Mouse (Mus musculus) ES-E14 (cell line): Measurements from ENCODE around the gene Snx5. TPM values are rescaled to one million over a fixed set of nuclear protein-coding genes. Genes with fewer than 3 reads are reported as not detected.

Source experiments
- DNase-seq: peaks from one replicate; pipeline ENCODE4 v3.0.0-alpha.2; 2013; ENCODE audit warnings: low read depth, low spot score
- H3K27ac ChIP-seq: 2 replicates; pipeline ENCODE4 v1.5.1; 2012; ENCODE audit warnings: low read depth, mild to moderate bottlenecking, low read length, moderate library complexity, mixed read lengths; ENCODE audit not compliant: poor library complexity, insufficient read depth, severe bottlenecking
- H3K36me3 ChIP-seq: 2 replicates; pipeline ENCODE4 v1.6.1; 2012; ENCODE audit warnings: mild to moderate bottlenecking, low read length, moderate library complexity, mixed read lengths; ENCODE audit not compliant: control insufficient read depth, poor library complexity, insufficient read depth, severe bottlenecking
- H3K4me1 ChIP-seq, 2 experiments: fragments of 150-350 bp in 1 of 2; sonication (generic) in 1 of 2; 2 replicates each; pipeline ENCODE4 v1.6.1; 2012; ENCODE audit warnings: low read length in 2 of 2, mild to moderate bottlenecking in 1 of 2, mixed read lengths in 1 of 2; ENCODE audit not compliant: control insufficient read depth in 2 of 2, insufficient read depth in 2 of 2, poor library complexity in 1 of 2
- H3K4me3 ChIP-seq, 2 experiments: fragments of 150-350 bp in 1 of 2; sonication (generic) in 1 of 2; 2 replicates each; pipeline ENCODE4 v1.5.1; 2012; ENCODE audit warnings: low read length in 2 of 2, low read depth in 1 of 2, mild to moderate bottlenecking in 1 of 2, mixed read lengths in 1 of 2; ENCODE audit not compliant: insufficient read depth in 1 of 2, poor library complexity in 1 of 2, severe bottlenecking in 1 of 2
- H3K9ac ChIP-seq: 2 replicates; pipeline ENCODE4 v1.6.1; 2012; ENCODE audit warnings: low read depth, mild to moderate bottlenecking, low read length, mixed read lengths; ENCODE audit not compliant: poor library complexity, insufficient read depth, severe bottlenecking
- H3K9me3 ChIP-seq: fragments of 150-350 bp; sonication (generic); 2 replicates; pipeline ENCODE4 v1.6.1; 2012; ENCODE audit warnings: low read depth, mild to moderate bottlenecking, low read length; ENCODE audit not compliant: control insufficient read depth, insufficient read depth
- CHD2 ChIP-seq: IDR thresholded peaks from 2 replicates; pipeline ENCODE4 v1.6.1; 2014; ENCODE audit warnings: mild to moderate bottlenecking, low read depth, low read length, inconsistent platforms
- HCFC1 ChIP-seq: IDR thresholded peaks from 2 replicates; pipeline ENCODE4 v1.6.1; 2012; ENCODE audit warnings: low read length, inconsistent platforms, borderline replicate concordance; ENCODE audit not compliant: insufficient read depth
- MAFK ChIP-seq: IDR thresholded peaks from 2 replicates; pipeline ENCODE4 v1.6.1; 2014; ENCODE audit warnings: mild to moderate bottlenecking, low read depth, low read length, inconsistent platforms; ENCODE audit not compliant: insufficient read depth
- ZC3H11A ChIP-seq: IDR thresholded peaks from 2 replicates; pipeline ENCODE4 v1.6.1; 2012; ENCODE audit warnings: low read depth, mild to moderate bottlenecking, inconsistent platforms, low read length, borderline replicate concordance
- ZNF384 ChIP-seq: IDR thresholded peaks from 2 replicates; pipeline ENCODE4 v1.6.1; 2012; ENCODE audit warnings: low read depth, low read length, inconsistent platforms
- in situ Hi-C, 2 experiments: fragments of 600-800 bp; cut with MboI; formaldehyde crosslinking; loops; one replicate each; pipeline ENCODE4 v1.15.1; 2025; ENCODE audit warnings: low sequenced_read_pairs in 2 of 2, inconsistent platforms in 1 of 2; ENCODE audit not compliant: unreplicated experiment in 2 of 2
- total RNA-seq: library from RNA; depleted of rRNA; stranded (reverse); fragments of 300-350 nt; gene quantifications from 2 replicates; pipeline ENCODE4 v1.2.3, GENCODE M21; 2012

Gene Snx5
- total RNA-seq, 1 experiment = 236 TPM

DNA sequence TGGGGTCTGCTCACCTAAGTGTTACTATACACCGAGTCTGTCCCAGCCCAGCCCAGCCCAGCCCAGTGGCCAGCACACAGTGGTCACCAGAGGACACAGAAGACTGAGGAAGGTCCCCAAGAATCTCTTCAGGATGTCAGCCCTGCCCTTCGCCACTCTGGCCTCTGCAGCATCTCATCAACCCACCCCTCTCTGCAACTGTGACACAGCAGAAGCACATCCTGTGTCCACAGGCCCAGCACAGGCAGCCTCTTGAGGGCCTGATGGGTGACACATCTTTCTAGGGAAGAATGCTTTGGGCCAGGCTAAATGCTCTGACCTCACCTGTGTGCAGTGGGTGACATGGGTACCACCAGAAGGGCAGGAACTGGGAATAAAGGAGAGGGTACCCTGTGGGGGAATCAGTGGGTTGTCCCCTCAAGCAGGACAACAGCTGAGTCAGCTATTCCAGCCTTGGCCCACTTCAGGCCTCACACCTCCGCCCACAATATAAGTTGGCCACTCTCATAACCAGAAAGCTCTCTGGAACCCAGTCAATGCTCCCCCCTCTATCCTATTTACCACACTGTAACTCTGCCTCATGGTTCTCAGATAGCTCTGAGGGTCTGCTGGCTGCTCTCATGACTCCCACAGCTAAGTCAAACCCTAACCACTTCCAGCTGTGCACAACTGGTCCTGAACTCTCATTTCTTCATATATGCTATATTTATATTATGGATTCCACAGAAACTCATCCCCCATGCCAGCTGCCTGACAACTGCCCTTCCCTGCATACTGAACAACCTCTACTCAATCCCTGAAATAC lies 30.4 kb downstream of the Snx5 start:
- peaks cover 0 to 2% of the 10 kb centered on the region in 2 experiments; a peak in 1 of 4 replicates for H3K4me1 ChIP-seq
- DNase-seq = no peak
- H3K9me3 ChIP-seq = no peaks in the 10 kb centered on the region
- no peak overlapping the region for H3K9ac ChIP-seq
- no peak overlapping the region for H3K27ac ChIP-seq
- in situ Hi-C loops = no loop called here
- no peak for TF ChIP-seq HCFC1
- no peak for TF ChIP-seq ZNF384
- no peak for TF ChIP-seq CHD2
- no peak for TF ChIP-seq ZC3H11A
- peak; percentile 82 for TF ChIP-seq MAFK
- no peak overlapping the region for H3K4me3 ChIP-seq
- peaks cover 4% of the 10 kb centered on the region; the same call in 1 of the 2 replicates for H3K36me3 ChIP-seq

DNA sequence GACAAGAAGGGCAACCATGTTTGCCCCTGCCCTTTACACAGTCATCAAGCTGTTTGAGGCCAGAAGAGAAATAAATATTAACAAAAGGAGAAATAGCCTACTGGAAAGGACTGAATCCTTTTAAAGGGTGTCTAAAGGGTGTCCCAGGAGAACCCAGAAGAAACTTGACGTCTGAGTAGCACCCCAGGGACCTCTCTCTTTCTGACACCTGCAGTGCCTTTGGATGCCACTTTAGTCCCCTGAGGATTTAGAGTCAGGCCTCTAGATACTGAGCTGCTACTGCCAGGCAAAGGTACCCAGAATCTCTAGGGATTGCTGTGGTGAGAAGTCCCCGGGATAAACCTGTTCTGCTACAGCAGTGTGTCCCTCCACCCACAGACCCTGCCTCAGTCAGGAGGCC lies 31.4 kb downstream of the Snx5 start:
- no peak overlapping the region for H3K27ac ChIP-seq
- H3K9ac ChIP-seq = no peak overlapping the region
- DNase-seq = no peak
- H3K36me3 ChIP-seq = no peaks in the 10 kb centered on the region
- H3K4me3 ChIP-seq = no peak overlapping the region
- peaks cover 0 to 2% of the 10 kb centered on the region in 2 experiments; a peak in 1 of 4 replicates for H3K4me1 ChIP-seq
- no peaks in the 10 kb centered on the region for H3K9me3 ChIP-seq
- in situ Hi-C loops = no loop called here
- TF ChIP-seq MAFK (no peak), CHD2 (no peak), HCFC1 (no peak), ZNF384 (no peak), ZC3H11A (no peak)

DNA sequence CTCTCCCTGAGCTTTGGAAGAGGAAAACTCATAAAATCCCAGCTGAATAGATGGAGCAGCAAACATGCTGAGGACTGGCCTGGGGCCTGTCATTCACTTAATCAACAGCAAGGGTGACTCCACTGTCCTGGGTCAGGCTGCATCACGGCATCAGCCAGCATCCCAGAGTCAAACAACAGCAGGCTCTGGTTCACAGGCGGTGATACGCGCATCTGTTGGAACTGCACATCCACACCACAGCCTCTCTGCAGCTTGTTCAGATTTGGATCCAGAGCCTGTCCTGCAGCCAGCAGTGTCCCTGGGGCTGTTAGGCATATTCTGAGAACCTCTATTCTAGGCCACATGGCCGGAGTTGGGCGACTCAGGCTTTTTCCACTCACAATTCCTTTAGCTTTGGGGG lies 32.4 kb downstream of the Snx5 start:
- Histone ChIP-seq H3K36me3 (no peaks in the 10 kb centered on the region), H3K4me3 (no peak overlapping the region), H3K9me3 (no peaks in the 10 kb centered on the region), H3K27ac (no peak overlapping the region), H3K4me1 (peaks cover 0 to 2% of the 10 kb centered on the region in 2 experiments; a peak in 1 of 4 replicates), H3K9ac (no peak overlapping the region)
- no peak for DNase-seq
- TF ChIP-seq MAFK = no peak
- in situ Hi-C loops = no loop called here

DNA sequence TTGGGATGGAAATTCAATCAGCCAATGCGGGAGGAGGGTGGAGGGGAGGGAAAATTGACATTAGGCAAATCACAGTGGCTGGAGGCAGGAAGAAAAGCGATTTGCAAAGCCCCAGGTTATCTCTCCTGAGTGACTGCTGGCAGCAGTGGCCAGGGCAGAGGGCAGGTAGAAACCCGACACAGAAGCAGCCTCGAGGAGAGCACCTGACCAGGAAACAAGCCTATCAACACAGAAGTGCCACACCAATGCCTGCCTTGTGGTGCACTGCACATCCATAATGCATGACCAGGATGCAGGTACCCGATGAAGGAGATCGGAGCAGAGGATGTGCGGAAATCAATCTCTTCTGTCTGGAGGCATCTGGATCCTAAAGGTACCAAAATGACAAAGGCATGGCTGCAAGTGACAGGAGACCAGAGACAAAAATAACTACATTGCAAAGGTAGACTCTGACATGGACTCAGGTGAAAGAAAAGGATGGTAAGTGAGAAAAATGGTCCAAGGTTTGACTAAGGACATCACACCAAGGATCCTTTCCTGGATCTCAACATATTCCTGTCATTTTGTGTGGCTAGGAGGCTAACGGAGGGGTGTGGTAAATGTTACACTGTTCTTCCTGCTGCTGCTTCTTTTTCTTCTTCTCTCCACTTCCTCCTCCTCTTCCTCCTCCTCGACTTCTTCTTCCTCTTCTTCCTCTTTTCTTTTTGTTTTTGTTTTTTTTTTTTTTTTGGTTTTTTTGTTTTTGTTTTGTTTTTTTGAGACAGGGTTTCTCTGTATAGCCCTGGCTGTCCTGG lies 33.7 kb downstream of the Snx5 start:
- no peaks in the 10 kb centered on the region for H3K9me3 ChIP-seq
- peaks cover 0 to 2% of the 10 kb centered on the region in 2 experiments; a peak in 1 of 4 replicates for H3K4me1 ChIP-seq
- no peak overlapping the region for H3K9ac ChIP-seq
- in situ Hi-C loops = no loop called here
- no peak for TF ChIP-seq CHD2
- no peak for TF ChIP-seq ZC3H11A
- no peak for TF ChIP-seq MAFK
- TF ChIP-seq ZNF384 = no peak
- TF ChIP-seq HCFC1 = no peak
- DNase-seq = no peak
- H3K4me3 ChIP-seq = no peak overlapping the region
- no peak overlapping the region for H3K27ac ChIP-seq
- H3K36me3 ChIP-seq = no peaks in the 10 kb centered on the region
